Mouse (Mus musculus): ENCODE data around the gene Ripor2.

Gene Ripor2

DNA sequence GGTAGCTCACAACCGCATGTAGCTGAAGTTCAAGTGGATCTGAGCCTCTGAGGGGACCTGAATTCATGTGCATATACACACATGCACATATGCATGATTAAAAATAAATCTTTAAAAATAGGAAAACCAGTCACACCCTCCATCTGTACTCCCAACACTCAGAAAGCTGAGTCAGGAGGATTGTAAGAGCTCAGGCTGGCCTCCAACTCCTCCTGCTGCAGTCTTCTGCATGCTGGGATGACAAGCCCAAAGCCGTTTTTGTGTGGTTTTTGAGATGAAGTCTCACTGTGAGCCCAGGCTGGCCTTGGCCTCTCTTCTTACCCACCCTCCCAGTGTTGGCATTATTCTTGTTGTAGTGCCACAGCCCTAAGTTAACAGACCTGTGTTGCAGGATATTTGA, 196.0 kb downstream of the Ripor2 start:
- no peak for DNase-seq

DNA sequence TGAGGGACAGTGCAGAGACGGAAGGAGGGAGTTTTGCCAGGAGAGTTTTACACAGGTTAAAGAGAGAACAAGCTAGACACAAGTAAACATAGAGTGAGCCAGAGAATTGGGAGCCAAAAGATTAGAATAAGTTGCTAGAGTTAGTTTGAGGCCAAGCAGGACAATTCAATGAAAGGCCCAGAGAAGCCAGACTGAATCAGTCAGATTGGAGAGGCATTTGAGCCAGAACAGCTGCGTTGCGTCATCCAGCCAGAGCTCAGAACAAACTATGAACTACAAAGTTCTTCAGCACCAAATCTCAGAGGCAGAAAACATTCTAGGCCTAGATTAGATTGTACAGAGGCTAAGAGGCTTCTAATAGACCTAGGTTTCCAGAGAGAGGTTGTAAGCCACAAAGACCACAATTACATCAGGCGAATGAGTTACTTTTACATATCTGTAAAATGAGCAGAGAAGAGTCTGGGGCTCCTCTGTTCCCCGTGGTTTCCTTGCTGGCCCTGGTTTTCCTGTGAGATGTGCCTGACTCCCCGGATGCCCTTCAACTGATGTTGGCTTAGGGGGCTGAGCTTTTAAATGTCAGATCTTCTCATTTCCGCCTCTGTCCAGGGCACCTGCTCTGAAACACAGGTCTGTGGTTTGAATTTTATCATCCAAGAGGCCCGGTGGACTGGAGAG, 196.9 kb downstream of the Ripor2 start:
- no peak for DNase-seq

DNA sequence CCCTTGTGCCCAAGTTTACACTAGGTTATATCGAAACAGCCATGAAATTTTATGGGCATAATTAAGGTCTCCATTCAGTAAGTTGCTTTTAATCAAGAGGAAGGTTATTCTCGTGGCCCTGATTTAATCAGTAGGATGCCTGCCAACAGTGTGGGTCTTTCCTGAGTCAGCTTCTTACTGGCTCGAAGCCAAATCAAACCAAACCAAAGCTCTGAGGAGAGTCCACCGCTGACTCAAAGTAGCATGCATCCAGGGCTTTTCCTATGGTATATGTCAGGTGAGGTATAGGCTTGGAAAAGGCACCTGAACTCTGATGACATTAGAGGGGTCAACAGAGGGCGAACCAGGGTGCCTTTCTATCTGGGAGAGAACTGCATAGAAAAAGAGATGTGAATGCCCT, 199.9 kb downstream of the Ripor2 start:
- DNase-seq, result no peak

Measured in cerebellum, adult 11-12 months (tissue).